Mouse (Mus musculus) bone marrow macrophage, adult 2 months (primary cell): ENCODE data around the gene Ssbp2.

Experiments used
- CTCF ChIP-seq: IDR thresholded peaks from 2 replicates; pipeline ENCODE4 v1.5.1; 2012; ENCODE audit warnings: low read depth, mild to moderate bottlenecking, low read length, moderate library complexity
- POLR2A ChIP-seq: IDR thresholded peaks from 2 replicates; pipeline ENCODE4 v1.6.1; 2012; ENCODE audit warnings: mild to moderate bottlenecking, low read depth, low read length, borderline replicate concordance

DNA sequence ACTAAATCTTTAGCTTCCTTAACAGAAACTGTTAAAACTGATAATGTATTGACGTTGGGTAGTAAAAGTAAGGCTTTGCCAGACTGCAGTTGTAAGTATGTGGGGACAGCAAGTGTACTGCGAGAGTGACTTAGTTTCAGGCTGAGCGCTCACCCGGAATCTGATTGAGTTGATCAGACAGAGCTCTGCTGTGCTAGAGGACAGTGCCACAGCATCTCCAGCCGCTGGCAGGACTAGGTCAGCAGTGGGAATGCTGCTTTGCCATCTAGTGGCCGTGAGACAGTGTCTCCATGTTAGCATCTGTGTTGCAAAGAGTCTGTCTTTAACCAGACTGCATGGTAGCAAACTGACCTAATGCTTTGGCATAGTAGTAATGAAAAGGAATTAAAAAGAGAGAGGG, 188.2 kb downstream of the Ssbp2 start:
- TF ChIP-seq CTCF (no peak), POLR2A (no peak)
